Mouse (Mus musculus) neural tube, embryonic 11.5 days (tissue): ENCODE data around the gene Retnlb. TPM values are rescaled to one million over a fixed set of nuclear protein-coding genes. Genes with fewer than 3 reads are reported as not detected.
"Not testable (repeated sequence)": the region's sequence is repeated elsewhere in the genome, so short reads cannot be mapped to it uniquely, and the experiment has no call there.

Source experiments
- ATAC-seq: fragments of 200-750 bp; cut with Nextera tagmentation; 2 replicates; pipeline ENCODE4 v1.8.0; 2017; ENCODE audit warnings: moderate number of reproducible peaks, mild to moderate bottlenecking, moderate TSS enrichment, moderate library complexity; ENCODE audit not compliant: insufficient read depth, low FRiP score, low TSS enrichment
- DNase-seq: peaks from one replicate; pipeline ENCODE4 v3.0.0-alpha.2; 2015; ENCODE audit warnings: low spot score
- H3K27ac ChIP-seq: fragments of 300-500 bp; sonication (generic); 2 replicates; pipeline ENCODE4 v1.5.1; 2014; ENCODE audit warnings: low read depth, mild to moderate bottlenecking, low read length
- H3K27me3 ChIP-seq: fragments of 300-500 bp; sonication (generic); 2 replicates; pipeline ENCODE4 v1.6.1; 2014; ENCODE audit warnings: mild to moderate bottlenecking, low read length, mixed read lengths; ENCODE audit not compliant: control insufficient read depth, insufficient read depth
- H3K36me3 ChIP-seq: fragments of 300-500 bp; sonication (generic); 2 replicates; pipeline ENCODE4 v1.6.1; 2014; ENCODE audit warnings: mild to moderate bottlenecking, low read length, moderate library complexity, mixed read lengths; ENCODE audit not compliant: control insufficient read depth, insufficient read depth
- H3K4me1 ChIP-seq: fragments of 300-500 bp; sonication (generic); 2 replicates; pipeline ENCODE4 v1.6.1; 2014; ENCODE audit warnings: low read length, mixed read lengths; ENCODE audit not compliant: control insufficient read depth, insufficient read depth
- H3K4me2 ChIP-seq: fragments of 300-500 bp; sonication (generic); 2 replicates; pipeline ENCODE4 v1.6.1; 2014; ENCODE audit warnings: low read depth, mild to moderate bottlenecking, moderate library complexity
- H3K4me3 ChIP-seq: fragments of 300-500 bp; sonication (generic); 2 replicates; pipeline ENCODE4 v1.5.1; 2014; ENCODE audit warnings: low read depth, low read length
- H3K9ac ChIP-seq: fragments of 300-500 bp; sonication (generic); 2 replicates; pipeline ENCODE4 v1.6.1; 2014; ENCODE audit warnings: mild to moderate bottlenecking, low read length
- H3K9me3 ChIP-seq: fragments of 300-500 bp; sonication (generic); 2 replicates; pipeline ENCODE4 v1.6.1; 2016; ENCODE audit warnings: low read length; ENCODE audit not compliant: control insufficient read depth
- WGBS: fragments of 180-500 bp; shearing (Covaris S2); extraction: QIAGEN DNeasy Blood & Tissue Kit; methylation state at CpG from one replicate; pipeline ENCODE4 v1.1.7; 2014; 5-methylcytosine and 5-hydroxymethylcytosine counted together
- polyA plus RNA-seq: library from polyadenylated mRNA; unstranded; fragments of >200 nt; fragmentation: Nextera tagmentation; extraction: Ambion mirVana; gene quantifications from 2 replicates; pipeline ENCODE4 v1.2.1, GENCODE M21; 2014

The Retnlb gene
- polyA plus RNA-seq, 1 experiment from 2014 or later: not detected

- not testable (repeated sequence) for H3K27ac ChIP-seq, H3K4me1 ChIP-seq, H3K36me3 ChIP-seq, ATAC-seq, H3K9me3 ChIP-seq, H3K4me2 ChIP-seq, H3K27me3 ChIP-seq, DNase-seq, H3K9ac ChIP-seq, H3K4me3 ChIP-seq
- WGBS: 74% methylated on average over 1 of the region's 1 CpGs
These were observed 17.0 kb downstream of the Retnlb start for GRCm38 (mm10) chr16:48833626-48834025.

DNA sequence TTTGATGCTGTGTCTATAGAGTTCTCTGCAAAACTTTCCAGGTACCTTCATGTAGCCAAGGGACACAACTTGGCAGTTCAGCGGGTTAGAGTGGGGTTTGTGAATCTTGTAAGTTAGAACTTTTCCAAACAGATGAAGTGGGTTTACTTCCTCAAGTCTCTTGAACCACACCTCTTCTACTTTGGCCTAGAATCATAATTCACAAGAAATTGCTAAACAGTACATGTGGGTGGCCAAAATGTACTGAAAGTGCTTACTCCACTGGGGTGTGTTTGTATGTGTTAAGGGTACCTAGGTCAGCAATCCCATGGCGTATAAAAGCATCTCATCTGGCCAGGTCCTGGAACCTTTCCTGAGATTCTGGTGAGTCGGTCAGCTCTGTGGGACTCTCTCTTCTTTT lies 25.6 kb downstream of the Retnlb start, which contains the start of gene Retnla:
TSS of gene Retnla (plus strand) at position 286 of the 400 bp plus-strand sequence.
- no peaks in the 10 kb centered on the region for H3K9me3 ChIP-seq
- no peaks in the 10 kb centered on the region for H3K36me3 ChIP-seq
- DNase-seq: no peak
- no peak within 1 kb of the TSS for H3K9ac ChIP-seq
- WGBS: 87% methylated on average over 3 of the region's 3 CpGs
- ATAC-seq: no peak
- no peaks in the 10 kb centered on the region for H3K27me3 ChIP-seq
- no peaks in the 10 kb centered on the region for H3K4me1 ChIP-seq
- H3K27ac ChIP-seq: no peak within 1 kb of the TSS
- no peak within 1 kb of the TSS for H3K4me3 ChIP-seq
- H3K4me2 ChIP-seq: no peak within 1 kb of the TSS

GRCm38 (mm10) chr16:48843671-48844386 lies 27.2 kb downstream of the Retnlb start:
- WGBS: 89% methylated on average over 4 of the region's 4 CpGs
- no peak for DNase-seq
- no peak overlapping the region for H3K27ac ChIP-seq
- no peaks in the 10 kb centered on the region for H3K36me3 ChIP-seq
- no peak overlapping the region for H3K9ac ChIP-seq
- ATAC-seq: no peak
- no peaks in the 10 kb centered on the region for H3K9me3 ChIP-seq
- no peaks in the 10 kb centered on the region for H3K27me3 ChIP-seq
- no peak overlapping the region for H3K4me3 ChIP-seq
- H3K4me2 ChIP-seq: no peak overlapping the region
- H3K4me1 ChIP-seq: no peaks in the 10 kb centered on the region

DNA sequence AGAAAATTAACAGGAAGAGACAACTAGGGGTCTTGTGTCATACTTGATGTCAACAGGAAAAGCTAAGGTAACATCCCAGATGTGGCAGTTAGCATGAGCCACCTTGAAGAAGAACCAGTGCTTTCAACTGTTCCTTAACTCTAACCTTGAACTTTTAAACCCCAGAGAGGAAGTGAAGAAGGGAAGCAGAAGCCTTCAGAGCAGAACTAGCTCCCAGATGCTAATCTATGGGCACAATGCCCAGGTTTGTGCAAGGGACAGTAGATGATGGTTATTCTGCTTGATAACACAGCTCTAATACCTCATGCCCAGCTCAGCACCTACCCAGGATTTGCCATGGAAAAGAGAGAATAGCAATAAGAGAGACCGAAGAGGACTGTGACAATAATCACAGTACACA lies 48.3 kb downstream of the Retnlb start:
- H3K4me3 ChIP-seq, H3K9me3 ChIP-seq, H3K27me3 ChIP-seq, ATAC-seq, DNase-seq, H3K27ac ChIP-seq, H3K4me1 ChIP-seq, H3K4me2 ChIP-seq, H3K36me3 ChIP-seq, H3K9ac ChIP-seq: not testable (repeated sequence)
- 81% methylated on average over 1 of the region's 1 CpGs for WGBS

GRCm38 (mm10) chr16:48867690-48868089 lies 51.0 kb downstream of the Retnlb start:
- H3K4me3 ChIP-seq: no peak overlapping the region
- no peaks in the 10 kb centered on the region for H3K27me3 ChIP-seq
- no peaks in the 10 kb centered on the region for H3K9me3 ChIP-seq
- no peak overlapping the region for H3K4me2 ChIP-seq
- no peak overlapping the region for H3K27ac ChIP-seq
- ATAC-seq (no peak), DNase-seq (no peak)
- WGBS: 86% methylated on average over 2 of the region's 2 CpGs
- H3K4me1 ChIP-seq: no peaks in the 10 kb centered on the region
- H3K36me3 ChIP-seq: no peaks in the 10 kb centered on the region
- H3K9ac ChIP-seq: no peak overlapping the region

Other genes with a start within 250 kb of the Retnlb start
- gene Trat1, start 44.8 kb upstream of the Retnlb start, polyA plus RNA-seq: not detected in 2 replicates
- not detected in 2 replicates for gene Retnla, start 25.7 kb downstream of the Retnlb start, polyA plus RNA-seq
- gene Retnlg, start 55.8 kb downstream of the Retnlb start, polyA plus RNA-seq: not detected in 2 replicates
- gene Dzip3, start 177.3 kb downstream of the Retnlb start, polyA plus RNA-seq: 51.3 and 54.6 TPM in 2 replicates
- gene Cip2a, start 177.3 kb downstream of the Retnlb start, polyA plus RNA-seq: 35.9 and 39.3 TPM in 2 replicates
- not detected in 2 replicates for gene Myh15, start 240.6 kb downstream of the Retnlb start, polyA plus RNA-seq